Mouse (Mus musculus) myocyte (in vitro differentiated cells): ENCODE results near the gene Ranbp9. TPM values are rescaled to one million over a fixed set of nuclear protein-coding genes. Genes with fewer than 3 reads are reported as not detected.

ENCODE experiments used
- H3K27me3 ChIP-seq: one replicate; pipeline ENCODE4 v1.6.1; 2011; ENCODE audit not compliant: control insufficient read depth, insufficient read depth, insufficient read length
- H3K36me3 ChIP-seq: one replicate; pipeline ENCODE4 v1.6.1; 2011; ENCODE audit not compliant: control insufficient read depth, insufficient read depth
- H3K4me2 ChIP-seq: one replicate; pipeline ENCODE4 v1.6.1; 2011; ENCODE audit warnings: low read depth, control low read depth
- H3K4me3 ChIP-seq: one replicate; pipeline ENCODE4 v1.5.1; 2011; ENCODE audit warnings: mild to moderate bottlenecking, control low read depth, moderate library complexity
- H3K79me2 ChIP-seq: one replicate; pipeline ENCODE4 v1.6.1; 2011; ENCODE audit not compliant: control insufficient read depth, insufficient read depth
- H3ac ChIP-seq: one replicate; pipeline ENCODE4 v1.6.1; 2011; ENCODE audit not compliant: control insufficient read depth, insufficient read length
- CEBPB ChIP-seq: IDR thresholded peaks from 2 replicates; pipeline ENCODE4 v1.6.1; 2011; ENCODE audit warnings: mild to moderate bottlenecking, moderate library complexity; ENCODE audit not compliant: poor library complexity, insufficient read depth, severe bottlenecking
- E2F4 ChIP-seq: IDR thresholded peaks from one replicate; pipeline ENCODE4 v1.6.1; 2011; ENCODE audit warnings: mild to moderate bottlenecking, control low read depth, moderate library complexity; ENCODE audit not compliant: insufficient read depth
- MAX ChIP-seq: IDR thresholded peaks from one replicate; pipeline ENCODE4 v1.6.1; 2011; ENCODE audit warnings: low read depth, mild to moderate bottlenecking, control low read depth
- MYOD1 ChIP-seq, 3 experiments: IDR thresholded peaks; one replicate each; pipeline ENCODE4 v1.6.1; 2011; ENCODE audit warnings: control low read depth in 2 of 3, low read depth in 2 of 3, mild to moderate bottlenecking in 2 of 3, moderate library complexity in 1 of 3; ENCODE audit not compliant: insufficient read length in 2 of 3, control insufficient read depth in 1 of 3
- MYOG ChIP-seq, 3 experiments: IDR thresholded peaks; one replicate each; pipeline ENCODE4 v1.6.1; 2011; ENCODE audit warnings: control low read depth in 2 of 3, low read depth in 2 of 3, mild to moderate bottlenecking in 2 of 3; ENCODE audit not compliant: insufficient read length in 2 of 3, control insufficient read depth in 1 of 3, insufficient read depth in 1 of 3
- POLR2A ChIP-seq: IDR thresholded peaks from one replicate; pipeline ENCODE4 v1.6.1; 2011; ENCODE audit warnings: low read depth, mild to moderate bottlenecking, control low read depth, moderate library complexity; ENCODE audit not compliant: insufficient read length
- POLR2AphosphoS2 ChIP-seq: IDR thresholded peaks from one replicate; pipeline ENCODE4 v1.6.1; 2011; ENCODE audit warnings: low read depth, control low read depth; ENCODE audit not compliant: insufficient read length
- REST ChIP-seq: IDR thresholded peaks from one replicate; pipeline ENCODE4 v1.6.1; 2011; ENCODE audit warnings: mild to moderate bottlenecking, control low read depth, moderate library complexity; ENCODE audit not compliant: insufficient read depth, insufficient read length
- SRF ChIP-seq: IDR thresholded peaks from one replicate; pipeline ENCODE4 v1.6.1; 2011; ENCODE audit warnings: low read depth; ENCODE audit not compliant: control insufficient read depth, insufficient read length
- TCF12 ChIP-seq: IDR thresholded peaks from one replicate; pipeline ENCODE4 v1.6.1; 2011; ENCODE audit warnings: mild to moderate bottlenecking, control low read depth; ENCODE audit not compliant: poor library complexity, insufficient read depth, severe bottlenecking
- TCF3 ChIP-seq: IDR thresholded peaks from one replicate; pipeline ENCODE4 v1.6.1; 2011; ENCODE audit warnings: low read depth, control low read depth; ENCODE audit not compliant: insufficient read length
- USF1 ChIP-seq: IDR thresholded peaks from one replicate; pipeline ENCODE4 v1.6.1; 2011; ENCODE audit warnings: low read depth, mild to moderate bottlenecking, control low read depth, moderate library complexity
- polyA plus RNA-seq: library from polyadenylated mRNA; unstranded; fragments of >200 nt; fragmentation: generic; extraction: Trizol; gene quantifications from one replicate; pipeline ENCODE4 v1.2.1, GENCODE M21; 2012; ENCODE audit warnings: missing spikeins

Ranbp9 gene
- polyA plus RNA-seq, 1 experiment, result 23.1 TPM

- Histone ChIP-seq H3K27me3 (no peaks in the 10 kb centered on the region), H3ac (no peak overlapping the region), H3K4me3 (no peak overlapping the region), H3K4me2 (no peak overlapping the region), H3K79me2 (no peaks in the 10 kb centered on the region), H3K36me3 (no peaks in the 10 kb centered on the region)
- TF ChIP-seq USF1, result no peak
- no peak for TF ChIP-seq POLR2A
- TF ChIP-seq SRF, result no peak
- TF ChIP-seq POLR2AphosphoS2, result no peak
- TF ChIP-seq CEBPB, result no peak
- no peak for TF ChIP-seq MYOG (IDR thresholded peaks at IDR 0.05; ENCODE audit: control insufficient read depth in 1 of 3, insufficient read depth in 1 of 3, insufficient read length in 2 of 3, low read depth in 2 of 3)
- TF ChIP-seq MAX, result no peak
- TF ChIP-seq E2F4, result no peak
- TF ChIP-seq TCF3, result no peak
- no peak for TF ChIP-seq REST
- no peak for TF ChIP-seq TCF12
- TF ChIP-seq MYOD1 (IDR thresholded peaks at IDR 0.05; ENCODE audit: control insufficient read depth in 1 of 3, insufficient read length in 2 of 3, low read depth in 2 of 3), result no peak
Observed at GRCm38 (mm10) chr13:43497769-43498168, 16.7 kb upstream of the Ranbp9 start.

GRCm38 (mm10) chr13:43496660-43497059 is 15.6 kb upstream of the Ranbp9 start:
- H3ac ChIP-seq, result no peak overlapping the region
- TF ChIP-seq POLR2A (no peak), REST (no peak), MYOD1 (IDR thresholded peaks at IDR 0.05; ENCODE audit: control insufficient read depth in 1 of 3, insufficient read length in 2 of 3, low read depth in 2 of 3) (no peak), TCF3 (no peak), USF1 (no peak), MAX (no peak), SRF (no peak), POLR2AphosphoS2 (no peak), TCF12 (no peak)
- no peaks in the 10 kb centered on the region for H3K27me3 ChIP-seq
- no peak overlapping the region for H3K4me3 ChIP-seq
- H3K36me3 ChIP-seq, result no peaks in the 10 kb centered on the region
- H3K79me2 ChIP-seq, result no peaks in the 10 kb centered on the region
- H3K4me2 ChIP-seq, result no peak overlapping the region

- TF ChIP-seq CEBPB, result no peak
- TF ChIP-seq SRF, result no peak
- no peak for TF ChIP-seq E2F4
- TF ChIP-seq POLR2AphosphoS2, result no peak
- TF ChIP-seq MYOG (IDR thresholded peaks at IDR 0.05; ENCODE audit: control insufficient read depth in 1 of 3, insufficient read depth in 1 of 3, insufficient read length in 2 of 3, low read depth in 2 of 3), result no peak
- TF ChIP-seq POLR2A, result no peak
- TF ChIP-seq MAX, result no peak
- TF ChIP-seq USF1, result no peak
- no peak for TF ChIP-seq MYOD1 (IDR thresholded peaks at IDR 0.05; ENCODE audit: control insufficient read depth in 1 of 3, insufficient read length in 2 of 3, low read depth in 2 of 3)
- TF ChIP-seq TCF12, result no peak
- no peak for TF ChIP-seq TCF3
- no peak overlapping the region for H3ac ChIP-seq
Observed at GRCm38 (mm10) chr13:43495645-43496044, 14.6 kb upstream of the Ranbp9 start.

GRCm38 (mm10) chr13:43493725-43494124 is 12.6 kb upstream of the Ranbp9 start:
- Histone ChIP-seq H3K4me2 (no peak overlapping the region), H3ac (no peak overlapping the region), H3K27me3 (no peaks in the 10 kb centered on the region), H3K79me2 (no peaks in the 10 kb centered on the region), H3K4me3 (no peak overlapping the region), H3K36me3 (no peaks in the 10 kb centered on the region)
- TF ChIP-seq MYOD1 (IDR thresholded peaks at IDR 0.05; ENCODE audit: control insufficient read depth in 1 of 3, insufficient read length in 2 of 3, low read depth in 2 of 3) (no peak), REST (no peak), TCF12 (no peak), POLR2AphosphoS2 (no peak), SRF (no peak), USF1 (no peak), MYOG (IDR thresholded peaks at IDR 0.05; ENCODE audit: control insufficient read depth in 1 of 3, insufficient read depth in 1 of 3, insufficient read length in 2 of 3, low read depth in 2 of 3) (no peak), E2F4 (no peak), POLR2A (no peak), TCF3 (no peak), CEBPB (no peak), MAX (no peak)

More at GRCm38 (mm10) chr13:43495645-43496044, 14.6 kb upstream of the Ranbp9 start:
- no peak overlapping the region for H3K4me3 ChIP-seq
- no peaks in the 10 kb centered on the region for H3K36me3 ChIP-seq
- no peak overlapping the region for H3K4me2 ChIP-seq
- no peaks in the 10 kb centered on the region for H3K79me2 ChIP-seq
- no peaks in the 10 kb centered on the region for H3K27me3 ChIP-seq

GRCm38 (mm10) chr13:43493058-43493481 is 12.0 kb upstream of the Ranbp9 start:
- Histone ChIP-seq H3K27me3 (no peaks in the 10 kb centered on the region), H3K79me2 (no peaks in the 10 kb centered on the region), H3K4me2 (no peak overlapping the region), H3ac (no peak overlapping the region), H3K36me3 (no peaks in the 10 kb centered on the region), H3K4me3 (no peak overlapping the region)
- TF ChIP-seq MAX (no peak), POLR2AphosphoS2 (no peak), TCF12 (no peak), CEBPB (no peak), E2F4 (no peak), SRF (no peak), MYOG (IDR thresholded peaks at IDR 0.05; ENCODE audit: control insufficient read depth in 1 of 3, insufficient read depth in 1 of 3, insufficient read length in 2 of 3, low read depth in 2 of 3) (no peak), MYOD1 (IDR thresholded peaks at IDR 0.05; ENCODE audit: control insufficient read depth in 1 of 3, insufficient read length in 2 of 3, low read depth in 2 of 3) (no peak), POLR2A (no peak)
